Mouse (Mus musculus): ENCODE data around the gene Polrmt.

DNA sequence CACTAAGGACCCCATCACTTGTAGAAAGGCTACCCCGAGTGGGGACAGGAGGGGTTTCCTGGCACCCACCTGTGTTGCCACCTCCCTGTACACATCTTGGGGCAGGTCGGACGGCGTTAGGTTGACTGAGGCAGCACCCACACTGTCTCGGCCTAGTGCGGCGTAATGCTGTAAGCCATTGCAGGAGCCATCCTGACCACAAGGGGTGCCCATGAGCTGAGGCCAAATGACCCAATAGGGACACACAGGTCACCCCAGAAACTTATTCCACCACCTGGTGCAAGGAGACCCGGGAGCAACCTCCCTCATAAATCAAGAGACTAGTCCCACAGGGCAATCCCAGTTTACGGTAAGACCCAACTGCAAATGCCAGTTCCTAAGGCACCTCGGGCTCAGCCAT is 8.1 kb downstream of the Polrmt start:
- TF ChIP-seq POLR2A (IDR thresholded peaks at IDR 0.05; ENCODE audit: extremely low read depth, insufficient read depth, low read length): no peak
- peak; percentile 73 for TF ChIP-seq CTCF (IDR thresholded peaks at IDR 0.05; ENCODE audit: low read depth, low read length)
